Mouse (Mus musculus) hindbrain, embryonic 11.5 days (tissue): ENCODE measurements around the gene Ticrr. TPM values are rescaled to one million over a fixed set of nuclear protein-coding genes. Genes with fewer than 3 reads are reported as not detected.

ENCODE experiments used
- ATAC-seq: fragments of 200-750 bp; cut with Nextera tagmentation; 2 replicates; pipeline ENCODE4 v1.8.0; 2017; ENCODE audit warnings: mild to moderate bottlenecking, moderate TSS enrichment, moderate library complexity; ENCODE audit not compliant: low FRiP score
- DNase-seq: peaks from one replicate; pipeline ENCODE4 v3.0.0-alpha.2; 2015; ENCODE audit warnings: low spot score
- H3K27ac ChIP-seq: fragments of 300-500 bp; sonication (generic); 2 replicates; pipeline ENCODE4 v1.5.1; 2014; ENCODE audit warnings: mild to moderate bottlenecking, low read depth, low read length
- H3K27me3 ChIP-seq: fragments of 300-500 bp; sonication (generic); 2 replicates; pipeline ENCODE4 v1.6.1; 2014; ENCODE audit warnings: mild to moderate bottlenecking, low read length, moderate library complexity, mixed read lengths; ENCODE audit not compliant: control insufficient read depth, insufficient read depth
- H3K36me3 ChIP-seq: fragments of 300-500 bp; sonication (generic); 2 replicates; pipeline ENCODE4 v1.6.1; 2014; ENCODE audit warnings: mild to moderate bottlenecking, low read length, moderate library complexity, mixed read lengths; ENCODE audit not compliant: control insufficient read depth, insufficient read depth
- H3K4me1 ChIP-seq: fragments of 300-500 bp; sonication (generic); replicated peaks from 2 replicates; pipeline ENCODE4 v1.6.1; 2014; ENCODE audit warnings: low read length, mixed read lengths; ENCODE audit not compliant: control insufficient read depth, insufficient read depth
- H3K4me2 ChIP-seq: fragments of 300-500 bp; sonication (generic); replicated peaks from 2 replicates; pipeline ENCODE4 v1.6.1; 2014; ENCODE audit warnings: mild to moderate bottlenecking, low read depth, low read length
- H3K4me3 ChIP-seq: fragments of 300-500 bp; sonication (generic); 2 replicates; pipeline ENCODE4 v1.5.1; 2014; ENCODE audit warnings: low read depth, low read length
- H3K9ac ChIP-seq: fragments of 300-500 bp; sonication (generic); 2 replicates; pipeline ENCODE4 v1.6.1; 2014; ENCODE audit warnings: low read depth, low read length
- H3K9me3 ChIP-seq: fragments of 300-500 bp; sonication (generic); 2 replicates; pipeline ENCODE4 v1.6.1; 2016; ENCODE audit warnings: low read length; ENCODE audit not compliant: control insufficient read depth
- WGBS: fragments of 180-500 bp; shearing (Covaris S2); extraction: QIAGEN DNeasy Blood & Tissue Kit; methylation state at CpG from one replicate; pipeline ENCODE4 v1.1.7; 2014; 5-methylcytosine and 5-hydroxymethylcytosine counted together
- polyA plus RNA-seq: library from polyadenylated mRNA; unstranded; fragments of >200 nt; fragmentation: Nextera tagmentation; extraction: Ambion mirVana; gene quantifications from 2 replicates; pipeline ENCODE4 v1.2.1, GENCODE M21; 2014

Gene Ticrr
- polyA plus RNA-seq, 1 experiment from 2014 or later, result 16.6 TPM

GRCm38 (mm10) chr7:79747659-79748058, 87.7 kb downstream of the Ticrr start:
- H3K9me3 ChIP-seq, result no peaks in the 10 kb centered on the region
- no peak overlapping the region for H3K9ac ChIP-seq
- H3K4me3 ChIP-seq, result no peak overlapping the region
- WGBS, result 85% methylated on average over 6 of the region's 6 CpGs
- H3K4me1 ChIP-seq, result no peaks in the 10 kb centered on the region
- ATAC-seq (no peak), DNase-seq (no peak)
- H3K27me3 ChIP-seq, result no peaks in the 10 kb centered on the region
- no peak overlapping the region for H3K27ac ChIP-seq
- no peak overlapping the region for H3K4me2 ChIP-seq
- H3K36me3 ChIP-seq, result no peaks in the 10 kb centered on the region

Other genes starting within 250 kb of the Ticrr start
- gene Polg, start 193.8 kb upstream of the Ticrr start, polyA plus RNA-seq, result 22.5 and 26.3 TPM in 2 replicates
- 1.4 and 2.7 TPM in 2 replicates for gene Rhcg, start 42.5 kb upstream of the Ticrr start, polyA plus RNA-seq
- 2.7 and 3.0 TPM in 2 replicates for gene Kif7, start 55.5 kb downstream of the Ticrr start, polyA plus RNA-seq
- not detected in 2 replicates for gene Plin1, start 72.7 kb downstream of the Ticrr start, polyA plus RNA-seq
- 7.6 and 8.4 TPM in 2 replicates for gene Pex11a, start 82.9 kb downstream of the Ticrr start, polyA plus RNA-seq
- 0.19 and 0.60 TPM in 2 replicates for gene Wdr93, start 83.0 kb downstream of the Ticrr start, polyA plus RNA-seq
- gene Mesp1, start 133.6 kb downstream of the Ticrr start, polyA plus RNA-seq, result not detected in 2 replicates
- gene Mesp2, start 150.5 kb downstream of the Ticrr start, polyA plus RNA-seq, result 0.42 and 0.78 TPM in 2 replicates
- 4.9 and 6.2 TPM in 2 replicates for gene Anpep, start 200.9 kb downstream of the Ticrr start, polyA plus RNA-seq